Mouse (Mus musculus) spleen, adult 12 weeks (tissue): ENCODE data around the gene Rgmb.
A peak's percentile ranks its signal among the peaks of the same experiment; 100 is the strongest.

Experiments used
- DNase-seq: peaks from one replicate; pipeline ENCODE4 v3.0.0; 2022; ENCODE audit warnings: low spot score

Rgmb gene

DNA sequence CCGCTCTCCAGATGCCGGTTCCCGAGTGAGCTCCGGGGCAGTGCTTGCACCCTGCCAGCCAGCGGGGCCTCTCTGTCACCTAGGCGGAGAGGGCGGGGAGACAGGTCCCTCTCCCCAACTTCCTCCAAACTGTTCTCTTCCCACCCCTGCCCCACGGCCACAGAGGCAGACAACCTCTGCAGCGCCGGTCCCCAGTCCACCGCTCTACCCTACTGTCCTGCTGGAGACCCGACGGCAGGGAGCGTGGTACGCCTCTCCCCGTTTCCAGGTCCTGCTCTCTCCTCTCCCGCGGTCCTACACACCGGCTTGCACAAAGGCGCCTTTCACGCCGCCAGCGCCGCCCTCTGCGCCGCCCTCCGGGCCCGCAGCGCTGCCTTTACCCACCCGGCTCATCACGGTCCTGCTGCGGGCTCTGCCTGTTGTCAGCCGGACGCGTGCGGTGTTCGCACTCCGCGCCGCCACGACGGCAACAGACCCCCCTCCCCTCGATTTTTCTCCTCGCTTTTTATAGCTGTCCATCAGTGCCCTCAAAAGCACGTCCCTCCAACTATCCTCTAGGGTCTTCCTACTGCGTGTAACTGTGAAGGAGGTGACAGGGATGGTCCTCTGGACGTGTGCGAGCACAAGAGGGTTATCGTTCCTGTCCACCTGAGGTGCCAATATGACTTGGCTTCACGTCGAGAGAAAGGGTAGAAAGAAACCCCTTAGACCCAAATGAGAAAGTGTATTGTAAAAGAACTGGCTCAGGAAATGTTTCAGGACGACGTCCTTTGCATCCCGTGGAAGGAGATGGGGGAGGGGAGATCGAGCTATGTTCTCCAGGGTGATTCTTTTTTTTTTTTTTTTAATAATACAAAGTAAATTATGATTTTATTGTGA, at the start of gene Rgmb:
Gene Rgmb (minus strand): TSS at position 274 of the 879 bp plus-strand sequence.
- DNase-seq = no peak

DNA sequence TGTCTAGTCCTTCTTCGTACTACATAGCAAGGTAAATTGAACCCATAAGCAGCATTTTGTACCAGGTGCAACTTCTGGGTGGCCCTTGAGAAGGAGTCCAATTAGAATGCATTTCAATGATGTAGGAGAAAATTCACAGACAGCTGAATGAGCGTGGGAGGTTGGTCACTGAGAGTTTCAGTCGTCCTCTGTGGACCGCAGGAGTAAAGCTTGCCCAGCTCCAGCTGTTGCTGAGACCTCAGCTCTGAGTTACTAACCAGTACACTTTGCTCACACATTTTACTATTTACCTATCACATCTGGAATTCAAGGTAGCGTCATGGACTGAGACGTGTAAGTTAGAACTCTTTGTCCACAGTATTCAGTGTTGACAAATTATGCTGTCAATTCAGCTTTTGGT, 43.9 kb upstream of the Rgmb start:
- DNase-seq = no peak

DNA sequence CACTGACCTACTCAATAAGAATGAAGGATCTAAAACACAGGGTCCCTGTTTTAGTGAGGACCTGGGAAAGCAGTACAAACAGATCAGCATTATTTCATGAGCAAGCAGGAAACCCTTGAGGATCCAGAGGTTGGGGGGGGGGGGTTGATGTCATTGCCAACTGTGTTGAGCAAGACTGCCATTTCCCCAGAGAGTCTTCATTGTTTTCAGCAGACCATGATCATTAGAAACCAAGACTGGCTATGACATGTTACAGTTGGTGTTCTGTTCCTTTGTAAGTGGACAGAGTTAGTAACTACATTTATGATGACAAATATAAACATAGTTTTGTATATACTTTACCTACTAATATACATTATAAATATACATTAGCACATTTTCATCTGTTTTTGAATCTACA, 41.3 kb upstream of the Rgmb start:
- no peak for DNase-seq

DNA sequence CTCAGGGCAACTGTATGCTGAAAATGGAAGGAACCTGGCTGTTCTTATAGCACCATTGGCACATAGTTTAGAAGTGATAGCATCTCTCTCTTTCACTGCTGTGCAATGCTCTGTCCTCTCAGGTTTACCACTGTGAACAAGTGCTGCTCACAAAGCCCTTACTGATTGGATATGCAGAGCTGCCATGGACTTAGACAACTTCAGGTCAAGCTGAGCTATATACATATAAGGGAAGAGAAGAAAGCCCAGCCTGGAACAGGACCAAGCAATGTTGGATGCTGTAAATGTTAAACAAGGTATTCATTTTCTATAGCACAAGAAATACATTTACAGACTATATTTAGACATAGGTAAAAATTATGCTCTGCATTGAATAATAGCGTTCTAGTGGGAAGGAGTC, 34.4 kb upstream of the Rgmb start:
- no peak for DNase-seq

DNA sequence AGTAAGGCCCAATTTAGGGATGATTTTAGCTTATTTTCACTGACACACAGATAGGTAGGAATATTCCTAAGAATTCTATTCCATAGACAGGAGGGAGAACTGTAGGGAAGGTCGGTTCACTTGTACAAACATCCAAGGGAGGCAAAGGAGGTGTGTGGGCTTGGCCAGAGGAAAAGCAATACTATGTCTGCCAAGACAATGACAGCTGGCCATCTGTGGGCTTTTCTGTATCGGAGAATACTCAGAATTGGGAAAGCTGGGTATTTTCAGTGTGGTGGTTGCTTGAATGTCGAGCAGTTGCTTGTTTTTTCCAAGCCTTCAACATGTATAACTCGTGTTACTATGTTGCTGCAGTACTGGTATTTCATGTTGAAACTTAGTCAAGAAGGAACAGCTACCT, 31.5 kb upstream of the Rgmb start:
- no peak for DNase-seq

DNA sequence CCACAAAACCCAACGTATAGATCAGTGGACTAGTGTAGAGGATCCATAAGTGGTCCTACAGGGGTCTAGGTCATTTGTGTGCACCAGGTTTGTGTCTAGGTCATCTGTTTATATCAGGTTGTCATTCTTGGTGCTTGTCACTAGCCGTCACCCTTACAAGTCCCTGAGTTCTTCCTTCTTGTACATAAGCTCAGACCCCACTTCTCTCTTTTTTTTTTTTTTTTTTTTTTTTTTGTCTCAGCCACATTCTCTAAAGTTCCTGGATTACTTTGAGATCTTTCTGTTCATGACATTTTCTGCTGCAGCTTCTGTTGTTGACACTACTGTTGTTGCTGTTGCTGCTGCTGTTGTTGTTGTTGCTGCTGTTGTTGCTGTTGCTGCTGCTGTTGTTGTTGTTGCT, 22.3 kb upstream of the Rgmb start:
- DNase-seq = no peak

DNA sequence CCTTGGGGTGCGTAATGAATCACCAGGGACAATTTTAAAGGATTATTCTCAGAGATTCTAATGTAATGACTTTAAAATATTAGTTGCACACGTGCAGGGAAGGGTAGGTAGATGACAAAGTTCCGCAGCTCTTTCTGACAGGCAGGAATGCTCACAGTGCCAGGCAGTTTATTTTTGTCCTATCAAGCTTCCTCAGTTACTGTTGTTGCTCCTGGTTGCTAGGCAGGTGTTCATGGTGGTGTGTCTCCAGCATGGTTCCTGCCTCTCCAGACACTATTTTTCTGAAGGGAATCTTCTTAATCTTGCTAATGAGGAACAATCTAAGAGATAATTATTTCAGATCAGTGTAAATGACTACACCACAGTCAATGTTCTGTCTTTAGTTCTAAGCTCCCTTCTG, 19.7 kb upstream of the Rgmb start:
- no peak for DNase-seq

DNA sequence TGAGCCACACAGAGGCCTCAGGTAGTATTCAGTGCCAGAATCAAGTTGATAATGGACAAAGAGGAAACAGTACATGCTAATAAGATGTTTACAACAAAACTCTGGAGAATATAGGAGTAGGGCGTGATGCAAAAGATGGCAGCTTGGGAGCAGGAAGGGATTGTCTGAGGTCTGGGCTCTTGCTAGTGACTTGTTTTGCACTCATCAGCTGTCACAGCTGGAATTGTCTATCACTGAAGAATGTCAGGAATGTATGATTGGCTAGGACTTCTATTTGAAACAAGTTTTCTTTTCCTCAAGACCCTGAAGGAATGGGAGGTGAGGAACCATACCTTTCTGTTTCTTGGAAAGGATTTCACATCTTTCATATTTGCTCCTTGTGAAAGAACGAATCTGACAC, 10.6 kb upstream of the Rgmb start:
- no peak for DNase-seq

DNA sequence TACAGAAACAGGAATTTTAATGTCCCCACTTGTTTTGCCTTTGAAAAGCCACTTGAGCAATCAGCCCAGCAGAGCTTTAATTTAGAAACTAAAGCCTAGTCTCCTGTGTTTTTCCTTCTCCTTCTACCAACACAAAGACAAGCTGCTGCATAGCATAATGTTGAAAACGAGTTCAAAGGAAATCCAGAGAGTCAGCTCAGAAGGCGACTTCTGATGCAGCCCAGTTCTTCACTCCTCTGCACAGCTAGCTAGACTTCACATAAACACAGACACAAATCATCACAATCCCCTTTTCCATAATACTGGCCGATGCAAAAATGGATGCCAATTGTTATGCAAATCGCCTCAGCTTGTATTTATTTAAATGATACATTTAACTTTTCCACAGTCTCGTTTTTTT, 1.6 kb upstream of the Rgmb start:
- DNase-seq = no peak

DNA sequence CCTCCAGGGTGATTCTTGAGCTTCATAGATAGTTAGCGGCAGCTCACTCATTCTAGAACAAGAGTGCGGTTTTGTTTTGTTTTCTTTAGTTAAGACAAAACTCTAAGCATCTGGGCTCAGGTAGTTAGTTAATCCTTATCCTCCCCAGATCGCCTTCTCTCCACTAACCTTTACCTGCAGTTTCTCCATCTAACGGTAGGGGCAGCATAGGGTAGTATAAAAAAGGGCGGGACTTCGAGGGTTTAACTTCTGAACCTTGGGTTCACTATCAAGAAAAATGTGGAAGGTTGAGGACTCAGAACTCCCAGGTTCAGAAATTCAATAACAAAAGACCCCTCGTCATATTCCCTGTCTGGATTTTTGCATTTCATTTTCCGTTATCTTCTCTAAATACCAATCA, 971 bp upstream of the Rgmb start:
- no peak for DNase-seq

DNA sequence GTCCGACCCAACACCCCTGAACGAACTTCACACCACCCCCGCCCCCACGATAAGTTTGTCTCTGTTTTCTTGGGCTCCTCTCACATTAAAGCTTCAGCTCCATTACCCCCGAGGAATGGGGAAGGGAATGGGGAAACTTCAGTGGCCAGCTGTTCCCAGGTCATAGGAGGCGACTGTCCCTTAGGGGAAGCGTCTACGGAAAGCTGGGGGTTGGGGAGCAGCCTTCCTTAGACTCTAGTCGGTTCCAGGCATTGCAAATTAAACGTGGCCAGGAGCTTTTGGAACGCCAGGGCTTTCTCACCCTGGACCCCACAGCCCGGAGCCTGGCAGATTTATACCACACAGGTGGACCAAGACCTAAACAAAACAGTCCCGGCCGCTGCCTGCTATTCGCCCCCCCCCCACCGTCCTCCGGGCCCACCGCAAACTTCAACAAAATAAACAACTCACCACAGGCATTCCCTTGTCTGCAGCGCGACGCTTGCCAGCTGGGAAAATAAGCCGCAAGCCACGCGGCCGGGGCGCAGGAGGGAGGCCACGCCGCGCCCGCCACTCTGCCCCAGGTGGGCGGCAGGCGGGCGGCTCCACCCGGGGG, 571 bp downstream of the Rgmb start:
- DNase-seq = no peak

DNA sequence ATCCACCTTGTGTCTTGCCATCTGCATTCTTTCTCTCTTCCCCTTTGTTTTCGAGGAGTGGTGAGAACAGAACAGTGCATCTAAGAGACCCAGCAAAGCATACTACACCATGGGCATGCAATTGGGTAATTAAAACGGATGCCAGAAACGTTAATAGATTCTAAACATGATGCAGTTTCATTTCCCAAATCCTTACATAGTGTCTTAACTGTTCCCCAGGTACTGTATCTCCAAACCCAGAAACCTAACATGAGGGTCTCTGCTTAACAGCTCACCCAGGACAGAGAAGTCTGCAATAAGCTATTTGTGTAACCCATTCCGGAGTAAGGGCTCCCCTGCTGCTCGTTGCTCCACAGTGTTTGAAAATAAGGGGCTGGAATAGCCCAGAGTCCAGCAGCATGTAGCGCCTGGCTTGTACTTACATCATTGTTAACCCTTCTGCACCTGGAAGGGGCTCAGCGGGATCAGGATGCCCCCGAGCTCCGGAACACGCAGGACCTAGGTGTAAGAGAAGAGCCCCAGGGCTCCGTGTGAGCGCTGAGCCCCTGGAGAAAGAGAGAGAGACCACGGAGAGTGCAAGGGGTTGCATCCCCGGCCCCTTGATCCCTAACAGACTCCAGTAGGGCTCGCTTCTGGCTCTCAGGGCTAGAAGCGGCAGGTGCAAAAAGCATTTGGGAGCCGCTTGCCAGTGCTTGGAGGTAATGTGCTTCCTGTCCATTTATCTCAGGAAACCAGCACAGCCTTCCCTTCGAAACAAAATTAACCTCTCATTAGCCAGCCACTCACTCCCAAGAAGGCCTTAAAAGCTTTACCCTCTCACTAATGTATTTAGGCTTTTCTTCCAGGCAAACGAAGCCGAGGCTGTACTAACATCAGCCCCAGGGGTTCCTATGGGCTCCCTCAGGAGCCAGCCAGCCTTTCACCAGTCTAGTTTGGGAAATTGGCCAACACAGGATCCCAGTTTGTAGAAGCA, 1.4 kb downstream of the Rgmb start:
- DNase-seq = no peak

DNA sequence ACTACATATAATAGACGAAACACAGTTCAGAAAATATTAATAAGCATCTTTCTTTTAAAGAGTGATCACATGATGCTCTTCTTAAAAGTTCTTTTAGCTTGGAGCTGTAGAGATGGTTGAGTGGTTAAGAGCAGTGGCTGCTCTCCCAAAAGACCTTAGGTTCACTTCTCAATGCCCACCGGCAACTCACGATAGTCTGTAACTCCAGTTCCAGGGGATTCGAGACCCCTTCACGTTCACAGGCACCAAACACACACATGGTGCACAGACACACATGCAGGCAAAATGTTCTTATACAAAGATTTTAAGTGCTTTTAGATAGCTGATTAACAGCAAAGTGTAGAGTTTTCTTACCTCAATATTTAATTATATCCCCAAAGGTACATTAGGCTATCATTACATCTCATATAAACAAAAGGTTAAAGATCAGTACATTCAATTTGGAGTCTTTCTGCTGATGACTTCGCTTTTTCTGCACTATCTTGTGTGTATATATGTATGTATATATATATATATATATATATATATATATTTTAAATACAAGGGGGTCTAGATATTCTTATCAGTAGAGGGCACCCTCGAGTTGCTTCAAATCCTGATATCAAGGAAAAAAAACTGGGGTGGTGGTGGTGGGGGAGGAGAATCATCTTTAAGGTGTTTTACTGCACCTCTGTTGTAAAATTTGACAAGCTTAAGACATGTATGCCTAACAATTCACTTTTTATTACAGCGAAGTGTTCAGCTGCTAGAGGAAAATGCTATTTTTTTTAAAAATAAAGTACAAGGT, 2.5 kb downstream of the Rgmb start:
- no peak for DNase-seq

DNA sequence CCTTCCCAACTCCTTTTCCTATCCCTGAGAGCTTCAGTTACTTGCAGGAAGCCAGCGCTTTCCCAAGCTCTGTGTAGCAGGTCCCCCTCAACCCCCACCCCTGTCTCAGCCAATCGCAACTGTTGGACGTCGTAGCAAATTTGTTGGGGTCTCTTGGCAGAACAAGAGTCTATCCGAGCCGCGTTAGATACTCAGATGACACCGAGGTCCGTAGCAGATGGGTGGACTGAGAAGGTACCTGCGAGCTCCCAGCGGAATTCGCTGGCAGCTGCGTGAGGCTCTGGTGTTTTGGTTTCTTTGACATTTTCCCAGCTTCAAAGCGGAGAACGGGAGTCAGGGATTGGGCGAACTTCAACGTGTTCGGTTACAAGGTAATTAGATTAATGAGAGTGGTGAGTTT, 3.9 kb downstream of the Rgmb start:
- DNase-seq = no peak

DNA sequence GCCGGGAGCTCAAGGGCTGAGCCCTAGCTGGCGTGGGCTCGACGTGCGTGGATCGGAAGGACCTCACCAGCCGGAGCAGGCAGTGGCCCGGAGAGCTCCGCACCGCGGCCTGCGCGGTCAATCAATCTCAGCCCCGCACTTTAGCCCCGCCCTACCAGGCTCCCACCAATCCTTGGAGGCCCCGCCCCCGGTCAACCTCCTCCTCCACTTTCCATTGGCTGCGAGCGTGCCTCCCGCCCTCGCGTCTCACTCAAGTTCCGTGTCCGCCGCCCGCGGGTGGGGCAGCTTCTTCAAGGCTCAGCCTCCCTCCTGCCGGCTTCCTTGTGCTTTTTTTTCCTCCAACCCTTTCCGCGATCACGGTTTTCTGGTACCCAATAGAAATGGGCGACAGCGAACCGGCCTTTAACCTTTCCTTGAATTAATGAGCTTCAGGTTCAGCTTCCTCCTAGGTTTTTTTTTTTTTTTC, 4.4 kb downstream of the Rgmb start:
- DNase-seq = peak; percentile 72

DNA sequence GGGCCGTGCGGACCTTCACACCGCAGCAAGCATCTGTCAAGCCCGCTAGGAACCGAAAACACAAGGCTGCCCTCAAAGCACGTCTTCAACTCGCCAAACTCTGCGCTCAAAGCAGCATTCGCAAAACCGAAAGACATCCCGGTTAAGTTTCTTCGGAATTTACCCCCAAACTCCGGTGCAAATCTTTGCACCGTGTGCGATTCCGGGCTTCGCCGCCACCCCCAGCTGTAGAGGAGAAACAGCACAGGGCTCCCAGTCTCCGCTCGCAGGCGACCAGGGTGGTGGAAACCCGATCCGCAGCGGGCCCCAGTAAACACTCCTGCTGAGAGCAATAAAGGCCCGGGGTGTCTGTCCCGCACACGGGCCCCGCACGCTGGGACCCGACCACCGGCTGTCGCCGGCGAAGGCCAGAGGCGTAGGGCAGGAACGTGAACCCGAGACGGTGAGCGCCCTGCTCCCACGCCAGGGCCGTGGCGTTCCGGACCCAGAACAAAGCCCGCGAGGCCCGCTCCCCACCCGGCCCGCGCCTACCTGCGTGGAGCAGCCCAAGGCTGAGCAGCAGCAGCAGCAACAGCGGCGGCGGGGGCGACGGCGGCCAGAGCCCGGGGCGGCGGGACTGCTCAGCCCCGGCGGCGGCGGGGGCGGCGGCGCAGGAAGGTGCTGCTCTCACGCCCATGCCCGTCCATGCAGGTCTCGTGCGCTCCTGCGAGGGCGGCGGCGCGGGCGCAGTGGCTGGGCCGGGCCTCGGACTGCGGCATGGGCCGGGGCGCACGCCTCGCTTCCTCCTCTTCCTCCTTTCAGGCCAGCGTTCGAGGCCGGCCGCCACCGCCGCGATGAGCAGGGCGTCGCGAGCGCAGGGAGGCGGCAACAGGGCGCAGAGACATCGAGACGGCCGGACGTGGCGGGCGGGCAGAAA, 5.1 kb downstream of the Rgmb start:
- no peak for DNase-seq

DNA sequence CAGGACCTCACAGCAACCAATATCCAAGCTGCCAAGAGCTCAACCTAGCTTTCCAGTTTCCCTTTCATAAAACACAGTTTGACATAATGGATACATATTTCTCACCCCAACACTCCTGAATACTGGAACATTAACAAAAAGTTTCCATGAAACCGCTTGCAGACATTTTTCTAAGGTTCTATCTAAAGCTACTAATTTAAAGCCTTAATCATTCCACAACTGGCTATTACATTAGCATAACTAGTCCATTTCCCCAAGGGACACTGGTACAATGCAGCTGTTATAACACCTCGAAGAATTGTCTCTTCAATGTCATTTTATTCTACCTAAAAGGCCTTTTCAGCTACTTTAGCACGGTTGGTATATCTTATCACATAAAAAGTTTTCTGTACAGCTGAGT, 6.0 kb downstream of the Rgmb start:
- no peak for DNase-seq

DNA sequence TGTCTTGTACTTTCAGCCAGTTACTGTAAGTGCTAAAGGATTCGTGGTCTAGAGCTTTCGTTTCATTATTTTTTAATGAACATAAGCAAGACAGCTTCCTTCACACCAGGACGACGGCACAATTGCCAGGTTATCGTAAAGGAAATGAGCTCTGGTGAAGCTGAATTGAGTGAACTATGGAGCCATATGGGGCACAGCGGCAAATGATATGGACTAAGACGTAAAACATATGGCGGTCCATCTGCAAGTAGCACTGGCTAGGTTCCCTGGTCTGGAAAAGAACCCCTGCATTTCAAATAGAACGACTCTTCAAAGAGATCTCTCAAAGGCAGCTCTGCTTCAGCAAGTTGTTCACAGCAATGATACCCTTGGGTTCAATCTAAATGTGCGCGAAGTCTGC, 6.5 kb downstream of the Rgmb start:
- DNase-seq = no peak

DNA sequence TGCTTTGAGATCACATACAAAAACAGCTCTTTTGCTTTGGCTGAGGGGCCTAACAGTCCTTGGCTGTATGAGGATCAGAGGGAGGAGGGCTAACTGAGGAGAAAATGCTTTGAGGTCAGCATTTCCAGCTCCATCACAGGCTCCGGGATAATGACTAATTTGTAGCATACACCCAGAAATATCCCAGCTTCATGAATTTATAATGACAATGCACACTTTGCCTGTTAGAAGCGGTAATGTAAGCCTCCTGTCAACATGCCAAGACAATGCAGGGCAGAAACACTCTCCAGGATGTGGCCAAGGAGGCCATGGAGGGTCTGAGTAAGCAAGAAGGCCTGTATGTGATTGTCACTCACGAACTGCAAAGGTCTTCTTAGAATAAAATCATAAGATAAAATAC, 7.0 kb downstream of the Rgmb start:
- no peak for DNase-seq

DNA sequence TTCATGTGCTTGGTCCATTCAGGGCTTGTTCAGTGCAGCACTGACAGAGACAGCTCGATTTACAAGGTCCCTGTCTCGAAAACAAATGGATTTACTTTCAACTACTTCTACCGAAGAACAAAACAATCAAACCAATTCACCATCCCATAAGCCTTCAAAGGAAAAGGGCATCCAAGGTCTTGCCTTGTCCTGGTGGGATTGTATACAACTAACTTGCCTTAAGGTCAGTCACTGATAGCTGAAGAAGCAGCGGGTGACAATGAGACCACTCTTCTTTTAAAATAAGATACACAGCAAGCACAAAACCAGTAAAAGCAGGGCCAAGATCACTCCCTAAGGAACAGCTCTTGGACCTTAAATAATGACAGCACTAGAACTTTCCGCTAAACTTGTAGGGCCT, 7.6 kb downstream of the Rgmb start:
- no peak for DNase-seq

DNA sequence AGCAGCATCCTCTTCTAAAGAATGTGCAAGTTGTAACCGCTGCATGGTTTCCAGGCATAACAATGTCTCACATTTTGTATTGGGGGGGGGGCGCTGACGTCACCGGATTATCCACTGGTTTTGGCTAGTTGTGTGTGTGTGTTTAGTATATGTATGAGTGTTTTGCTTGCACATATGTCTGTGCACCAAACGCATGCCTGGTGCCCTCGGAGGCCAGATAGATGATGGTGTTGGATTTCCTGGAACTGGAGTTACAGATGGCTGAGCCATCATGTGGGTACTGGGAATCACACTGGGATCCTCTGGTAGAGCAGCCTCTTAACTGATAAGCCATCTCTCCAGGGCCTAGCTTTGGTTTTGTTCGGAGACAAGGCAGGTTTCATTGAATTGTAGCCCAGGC, 8.5 kb downstream of the Rgmb start:
- no peak for DNase-seq
